Mouse (Mus musculus): ENCODE data around the gene Taok1.

DNA sequence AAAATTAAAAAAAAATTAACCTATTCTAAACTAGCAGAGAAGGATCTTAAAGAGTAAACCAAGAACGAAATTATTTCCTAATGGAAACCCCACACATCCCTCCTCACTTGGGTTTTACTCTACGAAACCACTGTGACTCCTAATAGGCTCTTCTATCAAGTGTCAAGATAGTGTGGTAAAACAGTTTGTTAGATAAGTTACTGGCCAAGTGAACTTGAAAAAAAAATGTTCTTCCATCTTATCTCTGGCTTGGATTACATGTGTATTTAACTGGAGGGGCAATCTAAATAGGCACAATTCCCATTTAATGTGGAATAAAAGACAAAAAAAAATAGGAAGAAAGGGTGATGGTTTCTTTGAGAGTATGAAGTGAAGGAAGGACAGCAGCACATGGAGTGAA, 76.8 kb downstream of the Taok1 start:
- TF ChIP-seq CTCF (IDR thresholded peaks at IDR 0.05; ENCODE audit: control insufficient read depth, insufficient read depth, insufficient replicate concordance, low read depth, low read length) = no peak
- TF ChIP-seq POLR2A (IDR thresholded peaks at IDR 0.05; ENCODE audit: control insufficient read depth, low read depth, low read length) = no peak

All from testis, adult 2 months (tissue).